Mouse (Mus musculus): ENCODE results near the gene P2rx3. TPM values are rescaled to one million over a fixed set of nuclear protein-coding genes. Genes with fewer than 3 reads are reported as not detected.

P2rx3 gene
- total and polyA plus RNA-seq, 2 experiments from 2014 or later: 0.23 TPM; not detected in 1

- Histone ChIP-seq H3K4me1 (ENCODE audit: control insufficient read depth, insufficient read depth) (0 out of 2 replicates have a peak, but pooled peaks cover 13% of the 10 kb centered on the region), H3K9ac (replicated peaks; ENCODE audit: low read depth, low read length) (no peak overlapping the region), H3K4me2 (ENCODE audit: low read depth, low read length) (no peak overlapping the region), H3K27me3 (ENCODE audit: control insufficient read depth, insufficient read depth, low read length) (no peaks in the 10 kb centered on the region), H3K9me3 (replicated peaks; ENCODE audit: control insufficient read depth, low read length) (no peaks in the 10 kb centered on the region), H3K27ac (ENCODE audit: low read depth) (peak overlapping the region; percentile 52), H3K36me3 (replicated peaks; ENCODE audit: control insufficient read depth, insufficient read depth, low read length) (peaks cover 22% of the 10 kb centered on the region), H3K4me3 (ENCODE audit: low read depth, low read length) (no peak overlapping the region)
- ATAC-seq (ENCODE audit: insufficient read depth, low read depth) (peak; percentile 88), DNase-seq (ENCODE audit: low spot score) (peak; percentile 85)
- TF ChIP-seq EP300 (IDR thresholded peaks at IDR 0.05; ENCODE audit: low read depth) (peak; percentile 66; the same call in 1 of the 2 replicates), CTCF (IDR thresholded peaks at IDR 0.05; ENCODE audit: low read depth) (peak; percentile 20)
- 52% methylated on average over 2 of the region's 2 CpGs for WGBS
These were observed 76.0 kb downstream of the P2rx3 start for GRCm38 (mm10) chr2:84961300-84961699.

- 0 out of 2 replicates have a peak, but pooled peaks cover 13% of the 10 kb centered on the region for H3K4me1 ChIP-seq (ENCODE audit: control insufficient read depth, insufficient read depth)
- WGBS: 83% methylated on average over 11 of the region's 11 CpGs
- H3K27me3 ChIP-seq (ENCODE audit: control insufficient read depth, insufficient read depth, low read length): no peaks in the 10 kb centered on the region
- no peak overlapping the region for H3K4me2 ChIP-seq (ENCODE audit: low read depth, low read length)
- DNase-seq (ENCODE audit: low spot score) (no peak), ATAC-seq (ENCODE audit: insufficient read depth, low read depth) (no peak)
- H3K36me3 ChIP-seq (replicated peaks; ENCODE audit: control insufficient read depth, insufficient read depth, low read length): peaks cover 44% of the 10 kb centered on the region
- H3K4me3 ChIP-seq (ENCODE audit: low read depth, low read length): no peak overlapping the region
- H3K9me3 ChIP-seq (replicated peaks; ENCODE audit: control insufficient read depth, low read length): no peaks in the 10 kb centered on the region
- H3K9ac ChIP-seq (replicated peaks; ENCODE audit: low read depth, low read length): no peak overlapping the region
- TF ChIP-seq EP300 (IDR thresholded peaks at IDR 0.05; ENCODE audit: low read depth): no peak
- no peak for TF ChIP-seq CTCF (IDR thresholded peaks at IDR 0.05; ENCODE audit: low read depth)
- no peak overlapping the region for H3K27ac ChIP-seq (ENCODE audit: low read depth)
These were observed 78.5 kb downstream of the P2rx3 start for GRCm38 (mm10) chr2:84958588-84959264.

- TF ChIP-seq EP300 (IDR thresholded peaks at IDR 0.05; ENCODE audit: low read depth) (no peak), CTCF (IDR thresholded peaks at IDR 0.05; ENCODE audit: low read depth) (peak; percentile 75)
- no peak overlapping the region for H3K4me2 ChIP-seq (ENCODE audit: low read depth, low read length)
- no peaks in the 10 kb centered on the region for H3K9me3 ChIP-seq (replicated peaks; ENCODE audit: control insufficient read depth, low read length)
- H3K4me1 ChIP-seq (ENCODE audit: control insufficient read depth, insufficient read depth): 0 out of 2 replicates have a peak, but pooled peaks cover 4% of the 10 kb centered on the region
- 49% methylated on average over 5 of the region's 5 CpGs for WGBS
- no peak overlapping the region for H3K4me3 ChIP-seq (ENCODE audit: low read depth, low read length)
- H3K27me3 ChIP-seq (ENCODE audit: control insufficient read depth, insufficient read depth, low read length): no peaks in the 10 kb centered on the region
- ATAC-seq (ENCODE audit: insufficient read depth, low read depth): 0 out of 2 replicates have a peak, but pooled peaks have one; percentile 47
- H3K36me3 ChIP-seq (replicated peaks; ENCODE audit: control insufficient read depth, insufficient read depth, low read length): peaks cover 64% of the 10 kb centered on the region
- peak; percentile 47 for DNase-seq (ENCODE audit: low spot score)
- no peak overlapping the region for H3K9ac ChIP-seq (replicated peaks; ENCODE audit: low read depth, low read length)
- H3K27ac ChIP-seq (ENCODE audit: low read depth): no peak overlapping the region
These were observed 81.0 kb downstream of the P2rx3 start for GRCm38 (mm10) chr2:84956274-84956673.

GRCm38 (mm10) chr2:84955435-84955834 lies 81.8 kb downstream of the P2rx3 start:
- ATAC-seq (ENCODE audit: insufficient read depth, low read depth) (no peak), DNase-seq (ENCODE audit: low spot score) (no peak)
- Histone ChIP-seq H3K4me1 (ENCODE audit: control insufficient read depth, insufficient read depth) (no peaks in the 10 kb centered on the region), H3K9me3 (replicated peaks; ENCODE audit: control insufficient read depth, low read length) (no peaks in the 10 kb centered on the region), H3K27ac (ENCODE audit: low read depth) (no peak overlapping the region), H3K27me3 (ENCODE audit: control insufficient read depth, insufficient read depth, low read length) (no peaks in the 10 kb centered on the region), H3K4me3 (ENCODE audit: low read depth, low read length) (no peak overlapping the region), H3K9ac (replicated peaks; ENCODE audit: low read depth, low read length) (no peak overlapping the region), H3K4me2 (ENCODE audit: low read depth, low read length) (no peak overlapping the region), H3K36me3 (replicated peaks; ENCODE audit: control insufficient read depth, insufficient read depth, low read length) (peaks cover 72% of the 10 kb centered on the region)
- 80% methylated on average over 9 of the region's 9 CpGs for WGBS
- TF ChIP-seq EP300 (IDR thresholded peaks at IDR 0.05; ENCODE audit: low read depth) (no peak), CTCF (IDR thresholded peaks at IDR 0.05; ENCODE audit: low read depth) (no peak)

- Histone ChIP-seq H3K36me3 (replicated peaks; ENCODE audit: control insufficient read depth, insufficient read depth, low read length) (peaks cover 89% of the 10 kb centered on the region), H3K4me2 (ENCODE audit: low read depth, low read length) (no peak overlapping the region)
These were observed 84.6 kb downstream of the P2rx3 start for GRCm38 (mm10) chr2:84952693-84953092.

More at GRCm38 (mm10) chr2:84952693-84953092, 84.6 kb downstream of the P2rx3 start:
- no peak for DNase-seq (ENCODE audit: low spot score)
- no peak overlapping the region for H3K27ac ChIP-seq (ENCODE audit: low read depth)
- H3K27me3 ChIP-seq (ENCODE audit: control insufficient read depth, insufficient read depth, low read length): no peaks in the 10 kb centered on the region
- ATAC-seq (ENCODE audit: insufficient read depth, low read depth): no peak
- 80% methylated on average over 4 of the region's 4 CpGs for WGBS
- TF ChIP-seq EP300 (IDR thresholded peaks at IDR 0.05; ENCODE audit: low read depth) (no peak), CTCF (IDR thresholded peaks at IDR 0.05; ENCODE audit: low read depth) (no peak)
- H3K4me3 ChIP-seq (ENCODE audit: low read depth, low read length): no peak overlapping the region
- H3K9ac ChIP-seq (replicated peaks; ENCODE audit: low read depth, low read length): no peak overlapping the region
- no peaks in the 10 kb centered on the region for H3K4me1 ChIP-seq (ENCODE audit: control insufficient read depth, insufficient read depth)
- no peaks in the 10 kb centered on the region for H3K9me3 ChIP-seq (replicated peaks; ENCODE audit: control insufficient read depth, low read length)
